Mouse (Mus musculus) bone marrow macrophage, adult 2 months (primary cell): ENCODE data around the gene Gm19935. TPM values are rescaled to one million over a fixed set of nuclear protein-coding genes. Genes with fewer than 3 reads are reported as not detected.

Source experiments
- H3K27ac ChIP-seq: 2 replicates; pipeline ENCODE4 v1.5.1; 2012; ENCODE audit warnings: low read depth, low read length; ENCODE audit not compliant: insufficient read depth
- H3K4me1 ChIP-seq: 2 replicates; pipeline ENCODE4 v1.6.1; 2012; ENCODE audit warnings: low read length; ENCODE audit not compliant: control insufficient read depth, insufficient read depth
- H3K4me3 ChIP-seq: 2 replicates; pipeline ENCODE4 v1.5.1; 2012; ENCODE audit warnings: mild to moderate bottlenecking, low read length, moderate library complexity; ENCODE audit not compliant: insufficient read depth
- CTCF ChIP-seq: IDR thresholded peaks from 2 replicates; pipeline ENCODE4 v1.5.1; 2012; ENCODE audit warnings: low read depth, mild to moderate bottlenecking, low read length, moderate library complexity
- POLR2A ChIP-seq: IDR thresholded peaks from 2 replicates; pipeline ENCODE4 v1.6.1; 2012; ENCODE audit warnings: mild to moderate bottlenecking, low read depth, low read length, borderline replicate concordance
- polyA plus RNA-seq: library from polyadenylated mRNA; stranded (reverse); fragments of >200 nt; gene quantifications from 2 replicates; pipeline ENCODE4 v1.2.4, GENCODE M21; 2012; ENCODE audit not compliant: missing spikeins, insufficient read depth, insufficient read length

Gene Gm19935
- polyA plus RNA-seq, 1 experiment = not detected

DNA sequence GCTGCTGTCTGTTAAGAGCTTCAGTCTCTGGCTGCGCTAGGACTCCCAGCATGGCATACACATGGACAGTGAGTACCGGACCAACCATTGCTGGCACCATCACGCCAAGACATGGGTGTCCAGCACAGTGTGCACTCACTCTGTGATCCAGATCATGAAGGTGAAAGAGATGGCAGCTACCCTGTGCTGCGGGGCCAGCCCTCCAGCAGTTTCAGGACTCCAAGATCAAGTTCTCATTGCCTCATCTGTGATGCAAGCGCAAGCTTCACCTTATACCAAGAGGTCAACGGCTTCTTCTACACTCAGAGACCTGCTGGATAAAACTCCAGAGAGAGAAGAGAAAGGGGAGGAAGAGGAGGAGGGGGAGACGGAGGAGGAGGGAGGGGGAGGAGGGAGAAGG, 30.8 kb upstream of the Gm19935 start:
- no peak overlapping the region for H3K4me3 ChIP-seq
- TF ChIP-seq CTCF (no peak), POLR2A (no peak)

GRCm38 (mm10) chr8:90844179-90844967, 27.2 kb upstream of the Gm19935 start:
- Histone ChIP-seq H3K4me1 (peaks cover 20% of the 10 kb centered on the region), H3K4me3 (no peak overlapping the region), H3K27ac (no peak overlapping the region)
- TF ChIP-seq CTCF (no peak), POLR2A (no peak)

More for the DNA sequence above, 30.8 kb upstream of the Gm19935 start:
- no peaks in the 10 kb centered on the region for H3K4me1 ChIP-seq
- no peak overlapping the region for H3K27ac ChIP-seq

DNA sequence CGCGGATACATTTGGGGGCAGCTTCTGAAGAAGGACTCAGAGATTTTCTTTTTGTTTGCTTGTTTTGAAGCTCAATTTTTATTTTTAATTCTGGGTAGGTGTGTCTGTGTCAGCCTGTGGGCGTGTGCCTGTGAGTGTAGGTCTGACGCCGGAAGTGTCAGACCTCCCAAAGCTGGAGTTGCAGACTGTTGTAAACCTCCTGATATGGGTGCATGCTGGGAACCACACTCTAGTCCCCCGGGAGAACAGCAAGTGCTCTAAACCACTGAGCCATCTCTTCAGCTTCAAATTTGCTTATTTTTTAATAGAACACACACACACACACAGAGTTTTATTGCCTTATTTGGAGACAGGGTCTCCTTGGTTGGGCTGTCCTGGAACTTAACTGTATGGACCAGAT, 25.9 kb upstream of the Gm19935 start:
- TF ChIP-seq POLR2A (no peak), CTCF (no peak)
- Histone ChIP-seq H3K27ac (no peak overlapping the region), H3K4me1 (peaks cover 31% of the 10 kb centered on the region), H3K4me3 (no peak overlapping the region)

GRCm38 (mm10) chr8:90841321-90841720, 24.1 kb upstream of the Gm19935 start:
- no peak overlapping the region for H3K27ac ChIP-seq
- no peak overlapping the region for H3K4me3 ChIP-seq
- H3K4me1 ChIP-seq = peaks cover 31% of the 10 kb centered on the region
- TF ChIP-seq CTCF = no peak
- no peak for TF ChIP-seq POLR2A

DNA sequence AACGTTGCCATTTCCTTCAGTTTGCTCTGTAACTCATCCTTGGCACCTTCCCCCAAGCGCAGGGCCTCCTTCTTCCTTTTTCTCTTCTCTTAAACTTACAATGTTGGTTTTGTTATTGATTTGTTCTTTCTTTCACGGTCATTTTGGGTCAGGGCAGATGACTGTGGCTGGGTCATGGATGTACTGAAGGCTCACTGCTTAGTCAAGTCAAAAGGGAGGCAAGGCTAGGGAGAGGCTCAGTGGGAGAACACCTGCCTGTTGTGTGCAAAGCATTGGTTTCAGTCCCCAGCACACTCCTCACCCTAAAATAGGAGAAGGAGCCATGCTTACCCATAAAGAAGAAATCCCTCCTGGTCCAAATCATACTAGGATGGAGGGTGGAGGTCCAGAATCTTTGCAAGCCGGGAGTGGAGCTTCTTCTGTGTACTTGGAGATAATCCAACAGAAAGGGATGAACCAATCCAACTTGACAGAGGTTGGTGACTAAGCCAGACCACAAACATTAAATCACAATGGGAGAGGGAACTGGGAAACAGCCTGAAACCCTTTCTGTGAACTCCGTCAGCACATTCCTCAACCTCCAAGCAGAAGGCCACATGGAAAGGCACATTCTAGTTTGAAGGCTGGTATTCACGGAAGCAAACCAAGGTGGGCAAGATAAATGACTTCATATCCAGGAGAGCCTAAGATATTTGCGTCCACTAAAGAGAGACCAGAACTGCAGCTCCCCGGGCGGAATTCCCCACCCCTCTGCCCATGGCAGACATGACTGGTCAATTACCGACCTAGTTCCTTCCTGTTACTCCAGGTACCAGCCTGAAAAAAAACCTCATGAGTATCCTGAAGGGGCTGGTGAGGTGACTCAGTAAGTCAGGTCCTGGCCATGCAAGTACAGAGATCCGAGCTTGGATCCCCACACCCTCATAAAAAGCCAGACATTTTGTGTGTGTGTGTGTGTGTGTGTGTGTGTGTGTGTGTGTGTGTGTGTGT, 22.8 kb upstream of the Gm19935 start:
- peaks cover 31% of the 10 kb centered on the region for H3K4me1 ChIP-seq
- TF ChIP-seq CTCF = no peak
- TF ChIP-seq POLR2A = no peak
- H3K27ac ChIP-seq = peak overlapping the region; percentile 45
- peak overlapping the region; percentile 29 for H3K4me3 ChIP-seq

GRCm38 (mm10) chr8:90837440-90837839, 20.2 kb upstream of the Gm19935 start:
- Histone ChIP-seq H3K4me1 (peaks cover 47% of the 10 kb centered on the region), H3K27ac (no peak overlapping the region), H3K4me3 (no peak overlapping the region)
- TF ChIP-seq CTCF (no peak), POLR2A (no peak)

GRCm38 (mm10) chr8:90834321-90834672, 17.1 kb upstream of the Gm19935 start:
- Histone ChIP-seq H3K4me1 (peaks cover 27% of the 10 kb centered on the region), H3K27ac (no peak overlapping the region), H3K4me3 (no peak overlapping the region)
- TF ChIP-seq CTCF (no peak), POLR2A (no peak)

DNA sequence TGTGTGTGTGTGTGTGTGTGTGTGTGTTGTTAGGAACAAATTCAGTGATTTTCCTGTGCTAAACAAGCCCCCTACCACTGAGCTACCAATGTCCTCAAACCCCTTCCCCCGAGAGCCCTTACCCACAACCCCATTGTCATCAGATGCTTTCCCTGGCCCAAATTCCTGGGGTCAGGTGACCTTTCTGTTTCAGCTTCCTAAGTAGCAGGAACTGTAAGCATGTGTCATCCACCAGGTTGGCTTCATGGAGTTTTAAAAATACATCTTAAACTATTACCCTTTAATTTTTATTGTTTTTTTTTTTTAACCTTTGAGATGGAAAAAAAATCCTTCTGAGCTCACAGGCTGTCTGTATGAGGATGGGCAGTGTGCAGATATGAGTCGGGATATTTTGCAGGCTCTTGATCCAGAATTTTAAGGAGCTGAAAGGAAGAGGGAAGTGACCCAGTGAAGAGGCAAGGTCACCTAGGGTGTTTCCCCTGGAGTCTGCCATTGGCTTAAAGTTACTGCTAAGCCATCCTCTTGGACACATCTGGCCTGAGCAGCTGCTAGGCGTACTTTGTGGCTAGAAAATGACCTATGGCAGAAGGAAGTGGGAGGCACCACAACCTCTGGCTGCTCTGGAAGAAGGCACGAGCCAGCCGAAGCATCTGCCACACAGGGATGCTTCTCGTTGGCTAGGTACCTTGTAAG, 16.6 kb upstream of the Gm19935 start:
- Histone ChIP-seq H3K27ac (no peak overlapping the region), H3K4me1 (peaks cover 26% of the 10 kb centered on the region), H3K4me3 (no peak overlapping the region)
- TF ChIP-seq CTCF (no peak), POLR2A (no peak)

DNA sequence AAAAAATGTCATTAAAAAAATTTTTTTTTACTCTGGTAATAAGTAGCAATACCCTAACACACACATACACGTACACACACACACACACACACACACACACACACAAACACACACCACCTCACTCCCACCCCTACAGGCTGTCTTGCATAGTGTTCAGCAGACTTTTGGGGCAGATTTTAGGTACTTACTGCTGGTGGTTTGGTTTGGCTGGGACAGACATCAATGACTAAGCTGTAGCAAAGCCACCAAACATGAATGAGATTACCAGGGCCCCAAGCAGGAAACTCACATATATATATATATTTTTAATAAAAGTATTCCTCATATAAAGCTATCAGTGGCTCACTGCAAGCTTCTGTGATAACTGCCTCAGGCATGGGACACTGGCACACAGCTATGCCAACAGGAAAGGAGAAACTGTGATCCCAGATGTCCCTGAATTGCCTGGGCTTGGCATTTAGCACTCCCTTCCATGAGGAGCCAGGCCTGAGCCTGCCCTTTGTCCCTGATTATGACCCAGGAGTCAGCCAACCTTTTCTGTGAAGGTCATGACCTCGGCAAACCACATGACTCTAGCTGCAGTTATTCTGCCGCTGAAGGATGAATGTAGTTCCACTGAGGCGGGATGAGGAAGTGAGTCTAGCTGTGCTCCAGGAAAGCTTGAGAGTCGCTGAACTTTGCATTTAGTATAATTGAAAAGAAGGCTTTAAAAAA, 15.5 kb upstream of the Gm19935 start:
- Histone ChIP-seq H3K4me3 (no peak overlapping the region), H3K4me1 (peaks cover 25% of the 10 kb centered on the region), H3K27ac (no peak overlapping the region)
- TF ChIP-seq POLR2A (no peak), CTCF (no peak)
